Mouse (Mus musculus) urinary bladder, postnatal 25 days (tissue): Measurements from ENCODE around the gene Gnaq.

Source experiments
- DNase-seq: peaks from one replicate; pipeline ENCODE4 v3.0.0; 2022; ENCODE audit warnings: low spot score

Gnaq gene

DNA sequence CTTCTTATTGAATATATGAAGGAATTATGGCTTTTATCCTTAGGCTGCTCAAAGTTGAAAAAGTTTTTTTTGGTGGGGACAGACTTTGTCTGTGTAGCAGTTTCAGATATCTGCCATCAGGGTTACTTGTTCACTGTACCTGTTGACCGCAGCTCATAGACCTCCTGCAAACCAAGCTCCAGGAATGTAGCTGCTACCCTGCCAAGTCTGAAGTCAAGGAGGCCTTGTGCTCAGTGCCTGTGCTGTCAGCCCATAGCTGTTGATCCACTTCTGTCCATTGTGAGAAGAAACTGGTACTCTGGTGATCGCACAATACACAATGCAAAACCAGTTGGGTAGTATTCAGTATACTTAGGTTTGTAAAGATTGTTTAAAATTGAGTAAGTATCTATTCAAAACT is 68.7 kb downstream of the Gnaq start:
- DNase-seq, result no peak

DNA sequence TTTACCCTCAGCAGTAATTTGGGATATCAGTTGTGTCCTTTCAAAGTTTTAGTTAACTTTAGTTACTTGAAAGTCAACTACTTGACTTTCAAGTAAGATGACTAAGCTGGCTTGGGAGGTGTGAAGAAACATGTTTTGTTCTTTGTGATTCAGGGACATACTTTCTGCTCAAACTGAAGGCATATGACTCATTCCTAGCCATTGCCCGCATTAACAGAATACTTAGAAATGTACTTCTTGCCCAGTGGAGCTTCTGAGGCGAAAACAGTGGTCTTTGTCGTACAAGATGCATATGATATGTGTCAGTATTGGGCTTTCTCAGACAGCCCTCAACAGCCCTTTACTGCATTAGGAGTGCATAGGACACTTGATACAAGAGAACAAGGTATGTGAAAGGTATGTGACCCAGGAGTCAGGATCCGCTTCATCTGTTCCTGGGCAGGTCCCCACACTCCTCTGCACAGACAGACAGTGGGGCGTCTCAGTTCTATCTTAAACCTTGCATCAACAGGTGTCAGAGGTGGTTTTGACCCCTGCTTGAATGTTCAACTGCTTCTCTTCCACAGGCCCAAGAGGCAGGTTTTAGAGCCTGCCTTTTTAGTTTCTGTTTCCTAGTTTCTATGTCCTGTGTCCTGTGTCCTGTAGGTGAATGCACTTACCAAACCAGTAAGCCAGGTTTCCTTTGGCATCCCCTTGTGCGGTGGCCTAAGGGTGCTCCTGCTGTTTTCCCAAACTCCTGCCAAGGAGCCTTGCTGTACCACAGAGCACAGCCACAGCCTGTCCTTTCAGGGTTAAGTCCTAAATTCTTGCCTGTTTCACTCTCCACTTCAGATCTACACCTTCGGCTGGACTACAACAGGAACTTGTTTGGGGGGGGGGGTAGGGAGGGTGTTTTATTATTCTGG is 72.4 kb downstream of the Gnaq start:
- DNase-seq, result no peak

DNA sequence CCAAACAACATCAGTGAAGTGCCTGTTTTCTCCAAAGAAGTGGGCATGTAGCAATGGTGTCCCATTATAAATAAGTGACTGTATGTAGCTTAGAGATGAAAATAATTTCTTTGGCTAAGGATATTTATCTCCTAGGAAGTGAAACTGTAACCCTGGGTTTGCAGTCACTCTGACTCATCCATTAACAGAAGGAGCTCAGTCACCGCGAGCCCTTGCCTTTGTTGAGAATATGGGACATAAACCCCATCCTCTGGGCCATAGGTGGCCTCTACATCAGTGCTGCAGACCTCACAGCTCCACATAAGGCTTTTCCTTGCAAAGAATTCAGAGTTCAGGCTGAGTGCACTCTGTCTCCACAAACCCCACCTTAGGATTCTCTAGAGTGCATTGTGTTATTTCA is 77.0 kb downstream of the Gnaq start:
- DNase-seq, result no peak

DNA sequence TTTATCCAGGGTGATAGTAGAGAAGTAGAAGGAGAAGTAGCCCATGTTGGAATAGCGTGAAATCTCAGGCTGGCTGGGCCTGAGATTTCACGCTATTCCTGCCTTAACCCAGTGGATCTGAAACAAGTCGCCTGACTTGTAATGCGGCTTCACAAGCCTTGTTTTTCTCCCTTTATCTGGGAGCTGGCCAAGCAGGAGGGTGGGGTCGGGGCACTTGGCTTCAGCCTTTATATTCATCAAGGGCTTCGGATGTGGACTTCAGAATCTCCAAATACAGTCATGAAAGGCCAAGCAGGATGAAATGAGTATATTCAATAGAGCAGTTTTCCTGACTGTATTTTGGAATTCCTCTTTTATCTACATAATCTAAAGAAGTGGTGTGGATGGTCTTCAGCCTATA is 82.3 kb downstream of the Gnaq start:
- DNase-seq, result peak; percentile 51

DNA sequence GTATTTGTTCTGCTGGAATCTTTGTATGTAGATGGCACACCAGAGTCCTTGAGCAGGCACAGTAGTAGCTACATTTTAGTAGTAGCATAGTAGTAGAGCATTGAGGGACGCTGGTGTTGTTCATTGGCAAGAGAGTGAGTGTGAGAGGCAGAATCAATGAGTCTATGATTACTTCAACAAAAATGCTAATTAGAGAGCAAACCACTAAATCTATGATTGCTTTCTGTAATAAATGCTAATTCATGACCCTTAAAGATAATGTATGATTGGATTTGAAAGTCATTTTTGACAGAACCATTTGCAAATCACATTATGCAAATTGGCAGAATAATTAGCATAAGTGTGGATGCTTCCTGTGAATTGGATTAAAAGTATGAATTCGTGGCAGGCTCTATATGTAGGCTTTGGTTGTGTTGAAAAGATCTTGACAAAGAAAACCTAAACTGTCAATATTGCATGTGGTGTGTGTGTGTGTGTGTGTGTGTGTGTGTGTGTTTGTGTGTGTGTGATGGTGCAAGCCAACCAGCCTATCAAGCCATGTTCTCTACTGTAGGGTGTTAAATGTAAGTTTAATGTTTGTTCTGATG is 82.9 kb downstream of the Gnaq start:
- no peak for DNase-seq

DNA sequence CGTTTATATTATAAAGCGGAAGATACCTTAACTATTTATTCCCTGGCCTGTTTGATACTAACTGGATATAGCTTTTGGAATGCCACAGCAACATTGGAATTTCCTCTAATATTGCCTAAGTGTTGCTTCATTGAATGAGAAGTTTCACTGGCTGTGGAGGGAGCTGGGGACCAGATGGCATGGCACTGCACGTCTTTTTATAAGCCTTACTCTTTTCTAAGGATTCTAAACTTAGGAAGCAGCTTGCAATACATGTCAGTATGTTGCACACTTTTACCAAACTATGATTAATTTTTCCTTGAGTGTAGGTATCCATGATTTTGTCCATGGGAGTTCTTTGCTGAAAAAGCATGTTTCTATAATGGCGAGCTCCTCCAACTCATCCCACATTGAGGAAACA is 87.3 kb downstream of the Gnaq start:
- DNase-seq, result no peak

DNA sequence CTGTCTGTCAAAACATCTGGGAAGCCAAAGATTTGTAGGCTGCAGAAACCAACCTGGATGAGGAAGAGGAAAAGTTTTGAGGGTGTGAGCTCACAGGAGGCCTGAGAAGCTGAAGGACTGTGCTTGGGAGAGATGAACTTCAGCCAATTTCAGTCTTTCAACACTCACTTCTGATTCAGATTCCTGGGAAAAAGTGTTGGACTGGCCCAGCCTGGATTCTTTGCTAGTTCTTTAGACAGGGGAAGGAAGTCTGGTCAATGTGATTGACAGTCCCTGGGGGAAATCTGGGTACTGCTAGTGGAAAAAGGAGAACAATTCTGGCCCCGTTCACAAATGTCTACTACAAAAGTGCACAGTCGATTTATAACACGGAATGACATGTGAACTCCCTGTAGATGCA is 89.9 kb downstream of the Gnaq start:
- DNase-seq, result no peak

DNA sequence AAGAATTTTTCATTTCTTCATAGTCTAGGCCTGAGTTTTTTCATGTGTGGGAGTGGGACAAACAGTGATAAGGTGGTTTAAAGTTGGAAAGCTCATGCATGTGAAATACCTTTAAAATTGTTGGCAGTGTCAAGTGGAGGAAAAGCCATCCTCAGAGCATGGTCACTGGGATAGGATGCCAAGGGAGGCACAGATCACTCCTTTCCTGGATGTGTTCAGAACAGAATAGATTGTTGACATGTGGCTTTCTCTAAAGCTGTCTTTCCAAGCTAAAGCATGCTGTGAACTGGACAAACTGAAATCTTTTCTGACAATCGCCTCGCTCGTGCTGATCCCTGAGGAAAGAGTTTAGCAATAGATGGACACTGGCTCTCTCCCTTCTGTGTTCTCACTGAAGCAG is 90.5 kb downstream of the Gnaq start:
- DNase-seq, result no peak

DNA sequence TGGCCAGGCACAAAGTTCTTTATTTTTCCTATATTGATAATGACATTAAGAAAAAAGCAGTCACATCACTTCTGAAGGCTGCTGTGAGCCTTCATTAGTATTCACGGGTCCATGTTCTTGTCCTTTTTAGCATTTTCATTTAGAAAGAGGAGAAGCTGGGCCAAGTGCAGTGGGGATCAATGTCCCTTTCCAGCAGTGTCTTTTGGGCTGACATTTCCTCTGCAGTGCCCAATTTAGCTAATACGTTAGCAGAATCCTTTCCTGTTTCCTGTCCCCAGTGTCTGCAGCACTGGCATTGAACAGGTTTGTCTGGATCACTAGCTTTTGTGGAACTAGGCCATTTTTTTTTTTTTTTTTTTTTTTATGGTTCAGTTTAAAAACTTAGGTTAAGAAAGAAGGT is 92.2 kb downstream of the Gnaq start:
- DNase-seq, result no peak

DNA sequence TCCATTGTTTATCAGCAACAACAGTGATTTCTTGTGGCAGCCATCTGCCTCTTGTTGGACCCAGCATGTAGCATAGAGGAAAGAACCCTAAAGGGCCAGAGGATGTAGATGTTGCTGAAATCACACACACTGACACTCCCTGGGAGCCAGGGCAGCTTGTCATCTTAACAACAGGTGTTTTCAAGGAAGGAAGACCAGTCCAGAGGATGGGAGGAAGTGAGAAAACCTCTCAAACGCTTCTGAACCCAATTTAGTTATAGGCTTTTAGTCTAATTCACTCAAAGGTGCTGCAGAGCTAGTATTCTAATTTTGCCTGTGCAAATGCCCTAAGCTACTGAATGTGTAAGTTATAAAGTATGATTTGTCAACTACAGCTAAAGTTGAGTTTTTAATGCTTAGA is 99.0 kb downstream of the Gnaq start:
- no peak for DNase-seq

DNA sequence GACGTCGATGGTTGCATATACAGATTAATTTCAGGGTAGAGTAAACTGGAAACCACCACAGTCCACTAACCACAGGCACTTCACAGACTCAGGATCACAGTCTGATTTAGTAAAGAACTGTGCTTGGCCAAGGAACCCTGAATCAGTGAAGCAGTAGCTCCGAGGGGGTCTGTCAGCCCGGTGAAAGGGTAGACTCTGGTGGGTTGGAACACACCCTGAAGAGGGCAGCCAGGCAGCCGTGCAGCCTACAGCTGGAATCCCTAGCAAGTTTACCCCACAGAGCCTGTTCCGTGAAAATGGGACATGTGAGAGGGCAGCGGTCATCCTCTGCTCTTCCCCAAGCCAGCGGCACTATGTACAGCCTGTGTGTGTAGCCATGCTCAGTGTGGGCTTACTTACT is 103.0 kb downstream of the Gnaq start:
- no peak for DNase-seq

DNA sequence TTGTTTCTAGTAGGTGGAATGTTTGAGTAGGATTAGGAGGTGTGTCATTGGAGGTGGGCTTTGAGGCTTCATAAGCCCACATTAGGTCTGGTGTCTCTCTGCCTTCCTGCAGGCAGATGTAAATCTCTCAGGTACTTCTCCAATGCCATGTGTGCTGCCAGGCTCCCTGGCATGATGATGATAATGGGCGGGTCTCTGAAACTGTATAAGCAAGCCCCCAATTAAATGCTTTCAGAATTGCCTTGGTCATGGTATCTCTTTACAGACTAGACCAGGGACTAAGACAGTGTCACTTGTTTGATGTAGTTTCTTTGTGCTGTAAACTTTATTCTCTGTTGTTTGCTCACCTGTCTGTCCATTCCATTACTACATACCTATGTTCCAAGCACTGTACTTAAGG is 104.4 kb downstream of the Gnaq start:
- DNase-seq, result no peak

DNA sequence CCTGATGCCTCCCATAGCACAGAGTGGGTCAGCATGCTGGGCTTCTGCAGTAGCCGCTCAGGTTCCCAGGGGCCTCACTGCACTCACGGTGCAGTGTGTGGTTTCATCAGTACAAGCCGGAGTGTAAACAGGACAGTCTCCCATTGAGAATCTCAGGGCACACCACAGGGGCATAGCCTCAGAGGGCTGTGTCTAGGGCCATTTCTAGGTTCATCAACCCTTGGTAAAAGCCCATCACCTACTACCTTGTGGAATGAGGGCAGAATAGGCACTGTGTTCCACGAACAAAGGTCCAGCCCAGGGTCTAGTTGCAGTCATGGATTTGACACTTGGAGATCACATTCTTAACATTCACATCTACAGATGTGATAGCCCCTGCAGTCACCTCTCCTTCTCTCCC is 105.4 kb downstream of the Gnaq start:
- DNase-seq, result no peak

DNA sequence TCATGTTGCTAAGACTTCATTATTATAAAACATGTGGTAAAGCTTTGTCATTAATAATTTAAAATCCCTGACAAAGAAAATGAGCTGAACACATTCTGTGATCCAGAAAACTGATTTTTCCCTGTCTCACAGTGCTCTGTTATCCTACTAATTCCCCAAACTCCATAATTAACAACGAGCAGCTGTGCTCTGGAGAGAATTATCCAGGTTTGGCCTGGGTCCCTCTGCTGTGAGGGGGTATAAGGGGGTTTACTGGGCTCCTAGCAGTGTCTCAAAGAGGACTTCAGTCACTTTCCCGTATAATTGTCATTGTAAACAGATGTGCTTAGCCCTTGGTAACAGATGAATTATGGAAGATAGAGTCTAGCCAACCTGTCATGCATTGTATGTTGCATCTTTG is 105.9 kb downstream of the Gnaq start:
- DNase-seq, result no peak

DNA sequence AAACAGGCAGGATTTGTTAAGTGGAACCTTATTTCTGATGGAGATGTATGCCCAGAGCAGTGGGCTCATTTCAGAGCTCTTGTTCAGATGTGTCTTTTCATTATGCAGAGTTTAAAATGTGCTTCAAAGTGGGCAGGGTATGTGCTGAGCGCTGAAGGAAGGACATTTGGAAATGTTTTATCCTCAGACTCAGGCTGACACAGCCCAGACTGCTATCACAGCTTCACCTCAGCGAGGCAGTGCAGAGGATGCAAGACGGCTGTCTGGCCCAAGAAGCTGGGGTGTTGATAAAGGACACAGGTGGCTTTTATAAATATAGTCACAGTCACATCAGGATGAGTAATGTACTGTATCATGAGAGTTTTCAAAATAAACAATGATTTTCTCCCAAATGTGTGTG is 110.1 kb downstream of the Gnaq start:
- no peak for DNase-seq

DNA sequence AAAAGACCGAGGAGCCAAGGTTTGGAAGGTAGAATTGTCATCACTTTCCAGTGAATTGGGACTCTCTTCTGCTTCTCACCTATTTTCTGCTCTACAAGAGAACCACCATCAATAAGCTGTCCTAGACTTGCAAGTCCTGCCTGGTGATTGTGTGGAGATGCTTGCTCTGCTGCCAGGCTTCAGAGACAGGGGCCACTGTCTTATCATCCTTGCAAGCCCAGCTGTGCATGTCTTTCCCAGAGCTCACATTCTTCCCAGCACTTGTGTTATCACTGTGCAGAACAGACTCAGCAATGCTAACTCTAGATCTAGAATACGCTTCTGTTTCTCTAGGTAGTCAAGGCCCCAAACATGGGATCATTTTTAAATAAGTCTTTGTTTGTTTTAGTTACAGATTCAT is 116.4 kb downstream of the Gnaq start:
- no peak for DNase-seq

DNA sequence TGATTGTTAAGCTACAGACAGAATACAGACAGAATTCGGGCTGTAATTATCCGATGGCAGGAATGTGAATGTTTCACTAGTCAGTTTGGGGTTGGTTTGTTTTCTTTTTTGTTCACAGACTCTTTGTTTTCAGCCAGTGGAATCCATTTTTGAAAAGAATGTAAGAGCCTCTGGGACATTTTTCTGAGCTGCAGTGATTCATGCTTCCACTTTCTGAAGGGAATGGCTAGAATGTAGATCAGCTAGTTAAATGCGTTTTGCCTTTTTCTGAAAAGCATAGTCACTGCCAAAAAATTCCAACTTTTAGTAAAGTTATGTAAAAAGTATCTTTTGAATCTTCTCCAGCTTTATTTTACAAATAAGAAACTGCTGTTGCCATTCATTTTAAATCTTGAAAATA is 118.3 kb downstream of the Gnaq start:
- DNase-seq, result no peak

DNA sequence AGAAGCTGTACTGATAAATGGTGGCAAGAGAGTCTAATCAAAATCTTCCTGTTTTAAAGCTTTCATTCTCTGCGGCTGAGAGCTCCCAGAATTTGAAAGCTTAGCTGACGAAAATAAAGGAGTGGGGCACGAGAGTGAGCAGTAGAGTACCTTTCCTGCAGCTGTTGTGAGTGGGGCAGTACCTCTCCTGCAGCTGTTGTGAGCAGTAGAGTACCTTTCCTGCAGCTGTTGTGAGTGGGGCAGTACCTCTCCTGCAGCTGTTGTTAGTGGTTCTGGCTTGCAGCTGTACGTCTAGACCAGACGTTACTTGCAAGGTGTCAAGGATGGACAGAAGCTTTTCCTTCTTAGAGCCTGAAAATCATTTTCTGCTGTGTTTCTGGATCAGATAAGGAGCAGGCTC is 119.2 kb downstream of the Gnaq start:
- DNase-seq, result no peak

DNA sequence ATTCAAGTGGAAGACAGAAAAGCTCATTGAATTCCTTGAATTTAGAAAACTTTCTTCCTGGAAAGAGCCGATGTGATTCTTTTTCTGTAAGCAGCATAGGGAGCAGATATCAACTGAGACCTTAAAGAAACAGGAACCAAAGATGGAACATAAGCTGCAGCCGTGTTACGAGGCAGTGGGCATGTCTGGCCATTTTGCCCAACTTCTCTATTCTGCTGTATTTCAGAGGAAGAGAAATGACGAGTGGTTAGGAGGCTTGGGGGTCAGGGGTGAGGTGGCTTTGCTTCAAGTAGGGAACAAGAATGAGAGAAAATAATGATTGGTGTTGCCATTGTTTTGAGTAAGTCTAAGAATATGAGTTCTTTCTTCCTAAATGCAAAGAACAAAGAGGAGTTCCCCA is 120.1 kb downstream of the Gnaq start:
- DNase-seq, result no peak

DNA sequence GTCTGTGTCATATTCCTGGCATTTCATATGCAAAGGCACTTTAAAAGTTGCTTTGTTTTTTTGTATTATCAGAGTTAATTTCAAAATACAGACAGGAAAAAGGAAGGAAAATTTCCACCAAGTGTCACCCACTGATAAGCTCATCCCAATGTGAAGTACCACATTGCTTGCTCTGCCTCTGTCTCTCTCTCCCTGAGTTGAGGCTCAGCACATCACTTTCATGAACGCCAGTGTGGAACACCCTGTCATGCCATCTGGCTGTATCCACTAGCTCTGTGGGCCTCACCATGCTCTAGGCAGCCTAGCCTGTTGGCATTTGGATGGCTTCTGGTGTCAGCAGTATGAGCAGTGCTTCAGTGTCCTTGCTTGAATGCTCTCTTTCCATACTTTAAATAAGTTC is 122.2 kb downstream of the Gnaq start:
- DNase-seq, result no peak

DNA sequence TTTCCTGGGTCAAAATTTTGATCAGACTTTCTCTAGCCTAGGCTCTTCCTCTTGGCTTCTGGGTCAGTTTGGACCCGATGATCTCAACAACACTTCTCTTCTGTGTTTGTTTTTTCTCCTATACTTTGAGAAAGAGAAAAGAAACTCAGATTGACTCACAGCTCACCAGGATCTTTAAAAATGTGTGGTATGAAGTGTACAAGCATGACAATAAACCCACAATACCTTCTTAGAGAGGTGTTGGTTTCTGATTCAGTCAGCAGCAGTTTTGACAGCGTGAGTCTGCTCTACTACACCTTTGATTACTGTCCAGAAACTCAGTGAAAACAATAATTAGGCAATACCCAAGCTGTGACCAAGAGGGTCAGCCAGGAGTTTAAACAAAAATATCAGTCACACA is 122.7 kb downstream of the Gnaq start:
- DNase-seq, result no peak

DNA sequence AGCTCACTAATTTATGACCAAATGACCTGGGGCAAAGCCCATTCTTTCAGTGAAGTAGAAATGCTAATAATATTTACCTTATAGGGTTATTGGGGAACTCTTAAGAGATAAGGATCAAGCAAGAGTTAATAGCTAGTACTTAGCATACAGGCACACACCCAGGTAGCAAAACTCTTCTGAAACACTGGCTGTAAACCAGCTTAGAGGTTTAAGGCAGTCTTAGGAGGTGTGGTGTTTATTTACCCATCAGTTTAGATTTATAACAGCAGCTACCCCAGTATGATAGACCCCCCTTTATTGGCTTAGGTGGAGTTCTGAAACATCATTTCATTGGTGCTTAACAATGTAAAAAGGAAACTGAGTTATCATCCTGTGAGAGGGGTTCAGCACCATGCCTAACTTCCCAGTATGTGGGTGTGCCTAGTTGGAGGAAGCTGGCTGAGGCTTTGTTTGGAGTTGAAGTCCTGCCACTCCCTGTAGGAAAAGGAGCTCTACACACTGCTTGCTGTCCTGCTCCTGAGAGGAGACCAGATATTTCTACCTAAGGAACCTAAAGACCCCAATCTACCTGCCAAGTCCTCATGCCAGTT is 126.2 kb downstream of the Gnaq start:
- DNase-seq, result no peak

DNA sequence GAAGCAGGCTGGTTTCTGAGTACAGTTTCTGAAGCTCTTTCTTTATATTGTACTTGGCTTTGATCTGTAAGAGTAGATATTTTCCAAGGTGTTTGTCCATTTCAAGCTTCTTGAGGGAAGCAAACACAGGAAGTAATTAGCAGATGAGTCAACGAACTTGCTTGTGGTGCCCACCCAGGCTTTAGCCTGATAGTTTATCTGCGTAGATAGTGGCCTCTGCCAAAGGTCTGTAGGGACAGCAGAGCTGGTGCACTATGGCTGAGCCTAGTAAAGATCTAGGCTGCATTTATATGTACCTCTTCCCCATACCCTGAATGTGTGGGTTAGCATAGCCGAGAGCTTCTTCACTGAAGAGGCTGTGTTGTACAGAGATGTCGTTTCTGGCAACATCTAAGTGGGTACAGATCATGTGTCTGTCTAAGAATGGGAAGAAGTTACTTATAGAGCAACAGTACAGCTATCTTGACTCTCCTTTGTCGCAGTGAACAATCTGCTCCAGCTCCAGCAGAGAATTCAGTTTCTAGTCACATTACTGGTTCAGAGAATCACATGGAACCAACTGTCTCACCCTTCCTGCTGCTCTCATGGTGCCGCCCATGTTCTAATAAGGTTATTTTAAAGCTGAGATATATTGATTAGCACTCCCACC is 127.3 kb downstream of the Gnaq start:
- no peak for DNase-seq
